Mouse (Mus musculus): ENCODE results near the gene Pithd1.

Gene Pithd1

GRCm38 (mm10) chr4:135929405-135929804, 57.7 kb downstream of the Pithd1 start:
- DNase-seq (ENCODE audit: low spot score in 2 of 2): no peak

DNA sequence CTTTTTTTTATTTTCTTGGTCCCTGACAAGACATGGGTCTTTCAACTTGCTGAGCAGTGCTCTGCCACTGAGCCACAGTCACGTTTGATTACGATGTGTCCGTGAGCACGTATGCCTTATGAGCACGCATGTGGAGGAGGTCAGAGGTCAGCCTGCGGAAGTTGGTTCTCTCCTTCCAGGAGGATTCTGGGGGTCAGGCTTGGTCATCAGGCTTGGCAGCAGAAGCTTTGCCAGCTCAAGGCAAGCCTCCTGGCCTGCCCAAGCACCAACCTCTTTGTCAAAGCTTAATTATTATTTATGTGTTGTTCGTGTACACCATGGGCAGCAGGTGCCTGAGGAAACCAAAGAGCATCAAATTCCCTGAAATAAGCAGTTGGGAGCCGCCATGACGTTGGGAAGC, 58.7 kb downstream of the Pithd1 start:
- no peak for DNase-seq (ENCODE audit: low spot score in 2 of 2)

- no peak for DNase-seq (ENCODE audit: low spot score in 2 of 2)
These were observed 60.2 kb downstream of the Pithd1 start for GRCm38 (mm10) chr4:135926861-135927260.

- DNase-seq (ENCODE audit: low spot score in 2 of 2): no peak
These were observed 60.8 kb downstream of the Pithd1 start for GRCm38 (mm10) chr4:135926195-135926808.

Measured in frontal cortex, postnatal 10 days (tissue).